Mouse (Mus musculus) adrenal gland, postnatal 0 days (tissue): ENCODE data around the gene Rexo2. TPM values are rescaled to one million over a fixed set of nuclear protein-coding genes. Genes with fewer than 3 reads are reported as not detected.

Experiments
- microRNA-seq: library from miRNA; unstranded; fragments of <30 nt; microRNA quantifications from one replicate; pipeline ENCODE4, GENCODE M21; 2016; ENCODE audit warnings: borderline replicate concordance; ENCODE audit not compliant: insufficient number of aligned reads
- polyA plus RNA-seq: library from polyadenylated mRNA; unstranded; fragments of >200 nt; fragmentation: Nextera tagmentation; extraction: Ambion mirVana; gene quantifications from 2 replicates; pipeline ENCODE4 v1.2.1, GENCODE M21; 2015

Gene Rexo2
- 107 and 108 TPM in 2 replicates for polyA plus RNA-seq

DNA sequence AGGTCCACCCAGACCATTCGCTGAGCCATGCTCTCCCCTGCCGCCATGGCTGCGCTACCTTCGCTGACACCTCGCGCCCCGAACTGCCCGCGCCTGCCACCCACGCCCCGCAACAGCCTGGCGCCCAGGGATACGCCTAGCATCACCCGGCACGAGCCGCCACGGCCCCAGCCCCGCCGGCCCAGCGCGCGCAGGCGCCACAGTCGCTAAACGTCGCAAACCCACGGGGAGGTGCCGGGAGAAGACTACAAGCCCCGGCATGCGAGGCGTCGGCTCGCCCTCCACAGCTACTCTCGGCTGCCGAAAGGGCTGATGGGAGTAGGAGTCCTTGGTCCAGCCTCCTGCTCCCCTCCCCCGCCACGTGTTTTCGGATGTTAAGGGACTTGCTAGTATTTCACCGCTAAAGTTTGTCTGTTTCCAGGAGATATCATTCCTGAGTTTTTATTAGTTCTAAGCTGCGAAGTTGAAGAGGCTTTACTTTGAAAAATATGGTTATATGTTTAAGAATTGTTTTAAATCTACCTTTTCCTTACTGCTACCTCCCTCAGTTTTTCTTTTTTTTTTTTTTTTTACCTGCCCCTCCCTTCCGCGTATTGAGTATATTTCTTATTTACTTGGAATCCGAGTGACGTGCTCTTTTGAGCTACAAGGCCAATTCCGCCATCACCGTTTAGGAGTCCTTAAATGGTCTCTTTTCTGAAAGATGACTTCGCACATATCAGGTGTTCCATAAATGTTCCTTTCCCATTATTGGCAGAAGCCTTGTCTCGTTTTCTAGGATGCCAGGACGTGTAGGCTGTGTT, at the start of gene Rexo2:
TSS of gene Rexo2 (minus strand) at position 213 of the 803 bp plus-strand sequence.

DNA sequence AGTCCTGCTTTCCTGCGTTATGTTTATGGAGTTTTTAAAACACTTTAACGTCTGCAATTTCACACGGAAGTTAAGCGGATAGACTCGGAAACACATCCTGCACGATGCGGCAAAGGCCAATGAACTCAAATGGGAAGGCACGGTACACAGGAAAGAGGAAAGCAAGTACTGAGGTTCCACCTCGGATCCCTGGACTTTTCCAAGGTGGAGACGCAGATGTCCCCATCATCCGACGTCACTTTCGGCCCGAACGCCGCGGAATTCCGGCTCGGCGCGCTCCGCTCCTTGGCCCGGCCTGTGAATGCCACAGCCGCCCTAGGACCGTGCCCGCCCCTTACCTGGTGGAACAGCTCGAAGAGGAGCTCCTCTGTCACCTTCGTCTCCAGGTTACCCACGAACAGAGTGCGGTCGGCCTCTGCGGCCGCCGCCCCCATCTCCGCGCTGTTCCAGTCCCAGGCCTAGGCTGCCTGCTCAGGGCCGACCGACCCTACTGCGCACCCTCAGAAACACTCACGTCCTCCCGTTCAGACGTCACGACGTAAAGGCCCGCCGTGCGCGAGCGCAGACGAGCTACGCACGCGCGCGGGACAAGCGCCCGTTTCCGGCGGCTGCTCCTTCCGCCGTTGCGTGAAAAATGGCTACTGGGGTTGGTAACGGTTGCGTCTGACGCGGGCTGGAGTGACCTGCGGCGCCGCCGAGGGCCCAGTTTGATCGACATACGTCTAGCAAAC, 14.6 kb upstream of the Rexo2 start, which contains the start of the genes Rbm7 and Gm5617:
TSS of gene Rbm7 (minus strand) at position 483 of the 731 bp plus-strand sequence.
TSS of gene Gm5617 (plus strand) at position 626 of the 731 bp plus-strand sequence.

Small RNA genes lying within 50 kb of the gene (microRNA-seq; reads per million reads assigned to microRNA genes)
- gene Gm23653: not detected

Other genes with a start within 250 kb of the Rexo2 start
- 5.5 and 11.0 TPM in 2 replicates for gene Nxpe2, start 127.2 kb downstream of the Rexo2 start, polyA plus RNA-seq
- 176 and 186 TPM in 2 replicates for gene Rbm7, start 14.7 kb upstream of the Rexo2 start, polyA plus RNA-seq
- 83.2 and 110 TPM in 2 replicates for gene Gm5617, start 14.8 kb upstream of the Rexo2 start, polyA plus RNA-seq
- 7.8 and 8.7 TPM in 2 replicates for gene Nnmt, start 124.5 kb upstream of the Rexo2 start, polyA plus RNA-seq